Mouse (Mus musculus): ENCODE measurements around the gene Igfbp2.

Igfbp2 gene

DNA sequence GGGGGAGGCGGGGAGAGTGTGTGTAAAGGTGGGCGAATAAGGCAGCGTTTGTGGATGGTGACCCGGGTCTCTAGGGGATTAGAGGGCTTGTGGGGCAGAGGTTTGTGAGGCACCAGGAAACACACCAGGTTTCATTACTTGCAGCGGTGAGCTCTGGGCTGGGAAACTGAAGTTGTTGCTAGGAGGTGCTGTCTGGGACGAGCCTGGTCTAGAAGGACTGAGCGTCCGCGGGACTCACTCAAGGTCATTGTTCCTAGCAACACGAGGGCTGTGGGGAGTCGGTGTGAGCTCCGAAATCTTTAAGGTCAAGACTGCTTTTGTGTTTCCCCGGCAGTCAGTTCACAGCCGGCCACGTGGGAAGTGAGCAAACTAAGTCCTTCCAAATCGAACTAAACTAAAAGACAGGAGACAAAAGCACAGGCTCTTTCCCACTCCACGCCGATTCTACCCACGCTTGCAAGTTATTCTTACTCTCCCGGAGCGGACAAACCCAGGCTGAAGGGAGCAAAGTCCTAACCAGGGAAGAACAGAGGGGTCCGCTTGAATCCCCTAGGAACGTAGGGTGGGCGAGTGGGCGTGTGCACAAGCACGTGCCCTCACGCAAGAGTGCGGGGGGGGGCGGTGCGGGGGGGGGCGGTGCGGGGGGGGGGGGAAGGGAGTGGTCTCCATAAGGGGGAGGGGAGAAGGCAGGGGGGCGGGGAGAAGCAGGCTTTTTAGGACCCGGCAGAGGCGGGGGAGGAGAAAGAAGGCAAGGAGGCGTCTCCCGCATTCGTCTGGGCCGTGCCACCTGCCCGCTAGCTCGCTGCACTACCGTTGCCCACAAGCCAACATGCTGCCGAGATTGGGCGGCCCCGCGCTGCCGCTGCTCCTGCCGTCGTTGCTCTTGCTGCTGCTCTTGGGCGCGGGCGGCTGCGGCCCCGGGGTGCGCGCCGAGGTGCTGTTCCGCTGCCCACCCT, at the start of gene Igfbp2:
TSS of gene Igfbp2 (plus strand) at position 753 of the 956 bp plus-strand sequence.
- in situ Hi-C loops (cut with MboI): no loop called here

DNA sequence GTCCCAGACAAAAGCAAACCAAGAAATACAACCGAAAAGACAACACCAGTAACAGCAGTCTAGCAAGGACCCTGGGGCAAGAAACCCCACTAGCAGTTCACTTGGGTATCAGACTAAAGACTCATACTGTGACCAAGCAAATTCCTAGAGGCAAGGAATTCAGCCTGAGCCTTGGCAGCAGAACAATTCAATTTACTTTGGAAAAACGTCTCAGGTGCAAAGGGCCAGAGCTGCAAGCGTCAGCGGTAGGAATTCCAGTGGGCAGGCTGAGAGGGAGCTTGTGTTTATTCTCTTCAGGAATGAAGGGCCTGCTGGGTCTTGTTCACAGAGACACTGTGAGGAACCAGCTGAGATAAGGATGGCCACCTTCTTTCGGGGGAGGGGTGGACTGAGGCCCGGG, 45.5 kb upstream of the Igfbp2 start:
- in situ Hi-C loops (cut with MboI): no loop called here

DNA sequence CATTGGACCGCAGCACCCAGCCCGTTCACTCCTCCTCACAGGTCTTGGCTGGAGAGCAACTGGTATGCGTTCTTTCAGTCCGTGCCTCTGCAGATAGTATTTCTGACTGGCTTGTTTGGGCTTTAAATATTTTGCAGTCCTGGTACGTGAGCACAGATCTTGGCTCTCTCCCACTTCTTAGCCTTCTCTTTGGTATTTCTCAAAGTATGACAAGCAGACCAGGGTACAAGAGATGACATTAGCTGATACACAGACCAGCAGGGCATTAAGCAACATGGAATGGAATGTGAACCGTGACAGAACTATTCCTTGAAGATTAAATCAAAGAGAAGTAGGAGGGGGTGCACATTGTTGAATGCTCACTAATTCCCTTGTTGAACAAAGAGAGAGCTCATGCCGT, 43.6 kb upstream of the Igfbp2 start:
- in situ Hi-C loops (cut with MboI): no loop called here

DNA sequence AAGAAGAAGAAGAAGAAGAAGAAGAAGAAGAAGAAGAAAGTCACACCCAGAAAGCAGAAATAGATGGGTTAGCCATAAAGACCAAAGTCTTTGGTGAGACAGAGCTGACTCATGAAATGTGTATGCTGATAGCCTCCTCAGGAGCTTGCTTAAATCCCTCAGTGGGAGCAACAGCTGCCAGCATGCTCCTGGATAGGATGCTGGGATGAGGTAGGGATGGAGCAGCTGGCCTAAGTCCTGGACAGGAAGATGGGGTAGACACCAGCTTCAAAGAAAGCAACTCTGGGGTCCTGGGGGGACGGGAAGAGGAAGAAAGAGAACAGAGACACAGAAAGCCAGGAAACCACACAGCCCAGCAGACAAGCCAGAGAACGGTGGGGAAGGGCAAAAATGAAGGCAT, 41.0 kb upstream of the Igfbp2 start:
- in situ Hi-C loops (cut with MboI): no loop called here

DNA sequence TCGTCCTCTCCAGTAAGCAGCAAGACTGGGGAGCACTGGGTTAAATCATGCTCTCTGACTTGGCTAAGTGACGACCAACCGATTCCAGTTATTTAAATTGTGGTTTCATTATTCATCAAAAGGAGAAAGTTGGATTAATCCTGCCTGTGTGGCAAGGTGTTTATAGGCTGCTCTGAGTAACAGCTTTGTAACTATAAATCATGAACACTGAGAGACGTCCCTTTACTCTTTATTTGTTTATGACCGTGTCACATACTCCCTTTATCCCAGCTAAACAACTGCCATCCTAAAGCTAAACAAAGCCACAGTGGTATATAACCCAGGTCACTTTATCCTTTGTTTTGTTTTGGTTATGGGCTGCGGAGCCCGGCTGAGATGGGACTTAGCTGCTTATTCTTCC, 40.3 kb upstream of the Igfbp2 start:
- in situ Hi-C loops (cut with MboI): no loop called here

DNA sequence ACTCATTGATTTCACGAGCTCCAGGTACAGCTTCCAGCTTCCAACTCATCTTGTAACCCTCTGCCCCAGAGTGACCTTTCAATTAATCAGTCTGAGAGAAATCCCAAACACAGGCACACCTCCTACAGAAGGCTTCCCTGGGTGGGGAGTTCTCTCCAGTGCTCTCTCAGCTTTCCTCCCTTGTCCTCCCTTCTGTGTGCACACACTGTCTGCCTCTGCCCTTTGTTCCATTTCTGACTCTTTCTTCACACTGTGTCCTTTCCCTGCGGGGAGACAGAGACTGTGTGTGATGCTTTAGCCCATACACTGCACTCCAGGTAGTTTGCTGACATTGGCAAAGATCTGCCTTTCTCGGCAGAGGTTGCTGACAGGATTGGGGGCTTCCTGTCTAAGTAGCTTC, 33.6 kb upstream of the Igfbp2 start:
- in situ Hi-C loops (cut with MboI): no loop called here

DNA sequence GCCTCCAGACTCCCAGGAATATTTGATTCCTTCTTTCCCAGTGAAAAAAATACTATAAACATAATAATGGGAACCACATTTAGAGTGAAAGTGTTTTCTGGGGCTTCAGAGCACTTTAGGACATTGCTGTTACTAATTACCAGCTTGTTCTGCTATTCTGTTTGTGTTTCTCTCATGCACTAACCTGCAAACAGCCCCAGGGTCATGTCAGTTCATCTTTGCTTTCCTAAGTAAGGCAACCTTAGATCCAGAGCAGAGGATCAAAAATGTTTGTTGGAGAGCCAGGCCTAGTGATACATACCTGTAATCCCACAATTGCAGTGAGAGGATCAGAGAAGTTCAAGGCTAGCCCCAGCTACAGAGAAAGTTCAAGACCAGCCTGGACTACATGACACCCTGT, 32.6 kb upstream of the Igfbp2 start:
- in situ Hi-C loops (cut with MboI): no loop called here

DNA sequence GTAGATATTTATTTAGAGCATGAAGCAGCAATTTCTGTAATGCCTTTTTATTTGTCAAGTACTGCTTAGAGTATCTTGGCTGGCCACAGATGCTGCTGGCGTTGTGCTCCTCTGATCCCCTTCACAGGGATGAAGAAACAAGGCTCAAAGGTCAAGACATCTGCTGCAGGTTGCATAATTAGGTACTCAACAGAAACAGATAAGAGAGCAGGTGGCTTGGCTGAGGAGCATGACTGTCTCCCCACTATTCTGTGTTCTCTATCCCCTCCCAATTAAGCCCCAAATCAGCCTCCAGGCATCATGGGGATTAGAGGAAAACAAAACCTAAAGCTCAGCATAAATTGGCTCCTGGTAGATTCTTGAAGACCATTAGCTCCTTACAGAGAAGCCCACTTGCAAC, 32.0 kb upstream of the Igfbp2 start:
- in situ Hi-C loops (cut with MboI): no loop called here

DNA sequence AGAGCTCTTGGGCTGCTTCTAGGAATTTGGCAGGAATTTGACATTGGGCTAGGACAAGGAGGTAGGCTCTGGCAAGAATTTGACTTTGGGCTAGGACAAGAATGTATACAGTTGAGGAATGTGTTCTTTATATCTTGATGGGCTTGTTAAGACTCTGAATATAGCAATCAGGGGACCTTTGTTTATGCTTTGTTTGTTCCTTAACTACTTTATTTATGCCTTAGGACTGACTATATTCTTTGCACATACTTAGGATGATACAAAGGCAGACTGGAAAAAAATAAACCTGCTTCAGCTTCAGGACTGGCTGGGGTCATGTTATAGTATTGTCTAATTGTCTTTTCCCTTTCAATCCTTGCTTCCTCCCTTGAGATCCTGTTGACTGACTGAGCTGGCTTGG, 31.1 kb upstream of the Igfbp2 start:
- in situ Hi-C loops (cut with MboI): no loop called here

DNA sequence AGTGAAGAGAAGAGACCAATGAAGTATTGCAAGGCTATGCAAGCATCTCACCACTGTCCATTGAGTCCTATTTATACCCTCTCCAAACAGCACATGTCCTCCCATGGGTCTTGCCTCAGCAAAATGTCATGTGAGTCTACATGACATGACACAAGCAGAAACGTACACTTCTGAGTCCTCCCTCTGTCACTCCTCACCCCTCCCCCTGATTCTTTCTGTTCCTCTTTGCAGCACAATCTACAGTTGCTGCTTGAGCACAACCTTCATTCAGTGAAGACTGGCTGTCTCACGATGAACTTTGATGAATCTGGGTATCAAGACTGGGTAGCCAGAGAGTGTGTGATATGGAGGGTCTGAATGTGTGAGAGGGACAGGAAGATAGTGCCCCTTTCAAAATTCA, 28.2 kb upstream of the Igfbp2 start:
- in situ Hi-C loops (cut with MboI): no loop called here

DNA sequence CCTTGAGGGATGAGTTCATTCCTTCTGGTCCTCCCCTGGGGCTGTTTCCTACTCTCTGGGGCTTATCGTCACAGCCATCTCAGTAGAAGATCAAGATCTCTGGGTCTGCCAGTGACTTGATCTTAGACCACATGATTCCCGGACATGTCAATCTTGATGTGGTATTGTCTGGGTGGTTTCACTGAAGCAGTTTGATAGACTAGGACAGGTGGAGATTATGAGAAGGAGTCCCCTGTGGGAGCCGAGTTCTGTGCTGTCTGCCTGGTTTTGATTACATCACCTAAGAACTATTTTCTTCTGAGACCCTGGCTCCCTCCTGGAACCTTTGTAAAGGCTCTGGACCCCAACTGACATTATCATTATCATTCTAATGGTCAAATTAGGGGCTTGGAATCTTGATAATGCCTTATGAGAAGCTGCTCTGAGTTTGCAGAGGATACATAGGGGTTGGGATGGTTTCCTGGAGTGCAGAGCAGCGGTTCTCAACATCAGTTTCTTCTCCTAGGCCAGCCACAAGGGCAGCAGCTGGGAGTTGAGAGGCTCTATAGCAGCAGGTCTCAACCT, 27.1 kb upstream of the Igfbp2 start:
- in situ Hi-C loops (cut with MboI): no loop called here

DNA sequence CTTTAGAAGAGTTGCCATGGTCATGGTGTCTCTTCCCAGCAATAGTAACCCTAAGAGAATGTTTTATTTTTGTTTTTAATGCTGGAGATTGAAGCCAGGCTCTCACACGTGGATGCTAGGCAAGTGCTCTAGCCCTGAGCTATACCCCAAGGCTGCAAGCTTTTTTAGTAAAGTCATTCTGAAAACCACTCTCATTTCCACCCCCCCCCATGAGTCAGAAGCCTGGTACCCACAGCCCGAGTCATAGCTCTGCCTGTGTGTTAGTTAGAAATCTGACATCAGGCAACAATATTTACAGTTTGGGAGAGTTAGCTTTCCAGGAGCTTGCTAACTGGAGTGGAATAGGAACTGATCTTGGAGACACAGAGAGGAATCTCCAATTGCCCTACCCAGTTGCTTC, 25.9 kb upstream of the Igfbp2 start:
- in situ Hi-C loops (cut with MboI): no loop called here

DNA sequence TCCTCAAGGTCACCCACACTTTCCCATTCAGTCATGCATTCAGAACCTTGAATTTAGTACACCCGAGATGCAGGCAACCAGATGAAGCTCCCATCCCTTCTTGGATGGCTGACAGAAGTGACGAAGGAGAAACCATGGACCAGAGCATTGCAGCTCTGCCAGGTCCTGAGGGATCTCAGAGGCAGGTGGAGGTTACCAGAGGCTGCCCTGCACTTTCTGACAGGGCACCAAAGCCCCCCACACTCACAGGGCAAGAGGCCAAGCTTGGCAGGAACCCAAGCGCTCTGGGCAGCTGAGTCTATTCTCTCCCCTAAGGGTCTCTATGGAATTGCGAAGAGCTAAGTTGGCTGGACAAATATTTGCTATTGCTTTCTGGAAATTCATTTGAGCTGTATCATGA, 20.3 kb upstream of the Igfbp2 start:
- in situ Hi-C loops (cut with MboI): no loop called here

DNA sequence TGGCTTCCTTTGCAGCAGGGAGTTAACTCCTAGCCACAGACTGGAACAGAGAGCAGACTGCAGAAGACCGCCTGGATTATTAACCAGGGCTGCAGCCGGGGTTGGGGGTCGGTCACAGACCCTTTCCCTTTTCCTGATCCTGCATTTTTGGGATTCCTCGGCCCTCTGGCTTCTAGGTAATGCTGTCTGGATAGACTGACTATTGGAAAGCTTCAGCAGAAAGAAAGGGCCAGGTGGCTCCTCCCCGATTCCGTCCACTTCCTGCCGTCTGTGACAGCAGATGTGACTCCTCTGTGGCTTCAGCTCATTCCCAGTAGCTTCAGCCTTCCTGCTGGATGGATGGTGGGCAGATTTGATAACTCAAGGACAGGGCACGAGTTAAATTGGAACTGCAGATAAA, 19.3 kb upstream of the Igfbp2 start:
- in situ Hi-C loops (cut with MboI): no loop called here

DNA sequence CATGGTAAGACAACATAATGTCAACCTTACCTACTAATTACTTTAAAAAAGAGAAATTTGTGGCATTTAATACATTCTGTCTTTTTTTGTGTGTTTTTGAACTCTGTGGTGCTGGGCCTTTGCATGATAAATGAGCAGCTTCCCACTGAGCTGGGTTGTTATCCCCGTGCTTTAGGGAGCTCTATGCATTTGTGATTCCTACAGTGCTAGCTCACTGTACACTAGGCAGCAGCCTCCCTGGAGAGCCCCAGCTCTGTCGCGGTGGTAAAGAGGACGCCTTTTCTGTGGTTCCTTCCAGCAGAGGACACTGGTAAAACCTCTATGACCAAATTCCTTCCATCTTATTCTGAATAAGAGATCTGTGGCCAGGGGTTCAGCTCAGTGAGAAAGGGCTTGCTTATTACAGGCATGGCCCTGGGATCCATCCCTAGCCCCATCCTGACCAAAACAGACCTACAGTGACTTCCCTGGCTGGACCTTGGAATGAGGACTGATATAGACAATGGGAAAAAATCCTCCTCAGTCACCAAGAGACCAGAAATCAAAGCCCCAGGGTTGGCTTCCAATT, 18.7 kb upstream of the Igfbp2 start:
- in situ Hi-C loops (cut with MboI): no loop called here

DNA sequence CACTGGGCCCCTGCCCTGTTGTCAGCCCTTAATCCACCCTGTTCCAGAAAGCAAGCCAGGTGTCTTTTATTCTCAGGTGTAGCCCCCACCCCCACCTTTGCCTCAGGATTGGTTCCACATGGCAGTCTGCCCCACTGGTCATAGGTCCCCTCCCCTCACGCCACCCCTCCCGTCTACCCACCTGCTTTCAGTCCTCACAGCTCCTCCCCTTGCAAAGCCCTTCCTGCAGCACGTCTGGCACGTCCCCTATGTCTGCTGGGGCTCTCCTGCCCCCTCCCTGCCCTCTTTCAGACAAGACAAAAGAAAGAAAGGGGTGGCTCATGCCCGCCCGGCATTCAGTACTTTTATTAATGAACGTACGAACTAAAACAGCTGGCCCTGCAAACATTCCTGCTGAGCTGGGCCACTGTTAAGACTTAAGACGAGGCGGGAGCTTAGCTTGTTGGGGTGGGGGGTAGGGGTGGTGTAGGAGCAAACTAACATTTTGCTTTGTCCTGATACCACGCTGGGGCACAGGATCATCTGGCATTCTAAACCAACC, 18.2 kb upstream of the Igfbp2 start:
- in situ Hi-C loops (cut with MboI): no loop called here

DNA sequence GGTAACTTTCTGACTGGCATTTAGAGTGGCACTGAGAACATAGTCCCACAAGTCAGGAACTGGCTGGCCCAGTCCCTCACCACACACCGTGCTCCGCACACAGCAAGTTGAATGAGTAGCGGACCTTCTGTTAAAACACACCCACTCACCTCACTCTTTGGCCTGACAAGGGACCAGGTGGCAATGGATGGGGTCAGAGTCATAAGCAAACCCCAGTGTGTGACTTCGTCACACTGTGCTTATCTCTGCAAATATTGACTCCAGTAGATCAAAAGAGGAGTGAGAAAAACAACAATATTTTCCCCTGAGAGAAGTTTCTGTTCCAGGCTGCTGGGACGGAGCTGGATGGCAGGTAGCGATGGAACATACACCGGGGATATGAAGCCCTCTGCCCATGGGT, 15.0 kb upstream of the Igfbp2 start:
- in situ Hi-C loops (cut with MboI): no loop called here

DNA sequence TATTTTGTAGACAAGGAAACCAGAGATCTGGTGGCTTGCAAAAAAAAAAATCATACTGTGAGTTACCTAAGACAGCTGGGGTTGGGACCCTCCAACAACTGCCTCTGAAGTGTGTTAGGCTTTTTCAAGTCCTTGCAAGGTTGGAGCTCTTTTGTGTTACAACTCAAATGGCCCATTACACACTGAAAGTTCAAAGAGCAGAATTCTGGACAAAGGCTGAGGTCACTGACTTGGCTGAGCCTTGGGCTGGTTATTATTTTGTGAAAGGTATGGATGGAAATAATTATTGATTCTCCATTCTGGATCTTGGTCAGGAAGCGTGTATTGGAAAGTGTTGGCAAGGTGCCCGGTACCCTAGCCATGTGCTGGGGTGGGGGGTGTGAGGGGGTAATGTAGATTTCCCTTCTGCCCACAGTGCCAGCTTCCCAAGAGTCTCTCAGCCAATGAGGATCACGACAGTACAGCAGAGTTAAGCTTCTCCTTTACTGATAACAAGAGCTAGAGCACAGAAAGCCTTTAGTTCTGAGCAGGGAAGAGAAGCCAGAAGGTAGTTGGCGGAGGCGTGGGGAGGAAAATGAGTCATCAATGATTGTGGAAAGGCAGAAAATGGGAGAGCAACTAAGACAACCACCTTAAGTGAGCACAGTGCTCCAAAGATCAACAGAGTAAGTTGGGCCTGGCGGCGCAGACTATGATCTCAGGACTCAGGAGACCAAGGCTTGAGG, 14.2 kb upstream of the Igfbp2 start:
- in situ Hi-C loops (cut with MboI): no loop called here

DNA sequence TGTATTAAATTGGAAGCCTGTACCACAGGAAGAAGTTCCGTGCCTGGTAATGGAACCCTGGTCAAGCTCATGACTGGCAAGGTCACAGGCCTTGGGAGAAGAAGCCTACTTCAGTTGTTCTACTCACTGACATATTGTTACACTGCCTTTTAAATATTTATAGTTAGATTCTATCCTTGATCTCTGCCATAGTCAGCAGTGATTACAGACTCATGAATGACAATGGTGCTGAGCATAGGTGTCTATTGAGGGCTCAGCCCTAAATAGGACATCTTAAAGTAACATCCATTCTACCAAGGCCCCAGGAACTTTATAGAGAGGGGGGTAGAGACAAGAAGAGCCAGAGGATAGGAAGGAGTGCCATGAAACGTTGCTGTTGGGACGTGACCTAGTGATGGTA, 13.2 kb upstream of the Igfbp2 start:
- in situ Hi-C loops (cut with MboI): no loop called here

DNA sequence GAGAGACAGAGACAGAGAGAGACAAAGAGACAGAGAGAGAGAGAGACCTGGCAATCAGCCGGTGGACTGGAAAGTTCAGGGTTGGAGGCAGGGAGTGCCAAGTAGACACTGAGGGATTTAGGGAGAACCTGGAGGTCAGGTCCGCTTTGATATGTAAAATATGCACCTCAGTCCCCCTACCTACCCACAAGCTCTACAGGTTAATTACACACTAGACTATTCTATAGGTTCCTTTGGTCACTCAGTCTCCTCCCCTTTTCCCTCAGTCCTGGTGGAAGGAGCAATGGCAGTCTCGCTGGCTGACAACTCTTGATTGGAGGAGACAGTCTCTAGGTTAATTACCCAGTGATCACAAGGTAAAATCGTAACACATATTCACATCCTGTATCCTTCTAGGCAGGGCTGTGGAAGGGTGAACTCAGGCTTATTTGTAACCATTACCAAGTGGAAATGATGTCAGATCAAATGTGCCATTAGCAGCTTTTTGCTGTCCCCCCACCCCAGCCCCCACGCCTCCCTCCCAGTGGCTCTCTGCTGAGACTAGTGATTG, 11.1 kb upstream of the Igfbp2 start:
- in situ Hi-C loops (cut with MboI): no loop called here

DNA sequence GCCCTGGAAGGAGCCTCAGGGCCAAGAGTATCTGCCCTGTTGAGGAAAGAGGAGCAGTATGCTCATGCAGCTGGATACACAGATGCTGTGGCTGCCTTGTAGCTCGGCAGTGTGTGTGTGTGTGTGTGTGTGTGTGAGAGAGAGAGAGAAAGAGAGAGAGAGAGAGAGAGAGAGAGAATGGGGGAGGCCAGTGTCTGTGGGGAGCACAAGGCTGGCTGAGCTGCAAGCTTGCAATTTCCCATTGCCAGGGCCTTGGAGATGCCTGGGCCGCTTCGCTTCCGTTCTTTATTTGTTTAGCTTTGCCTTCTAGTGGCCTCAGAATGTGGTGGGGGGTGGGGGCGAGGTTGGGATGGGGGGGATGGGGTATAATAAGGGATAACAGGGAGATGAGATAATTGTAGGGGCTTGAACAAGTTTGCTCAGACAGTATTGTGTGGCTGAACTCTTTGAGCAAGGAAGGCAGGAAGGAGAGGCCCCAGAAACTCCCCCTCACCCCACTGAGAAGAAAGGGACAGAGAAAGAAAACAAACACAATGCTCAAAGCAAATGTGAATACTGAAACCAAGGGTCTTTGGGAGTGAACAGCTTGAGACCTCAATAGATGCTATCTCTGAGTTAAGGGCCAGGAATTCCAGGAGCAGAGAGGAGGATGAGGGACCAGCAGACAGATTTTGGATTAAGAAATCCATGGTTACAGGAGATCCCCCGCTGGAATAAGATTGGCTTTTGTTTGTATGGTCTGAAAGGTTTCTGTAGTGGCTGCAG, 10.5 kb upstream of the Igfbp2 start:
- in situ Hi-C loops (cut with MboI): no loop called here

Data from mature B cell (primary cell).